8 mouse cellular contexts compared by ENCODE assay signal in the genomic region with DNA sequence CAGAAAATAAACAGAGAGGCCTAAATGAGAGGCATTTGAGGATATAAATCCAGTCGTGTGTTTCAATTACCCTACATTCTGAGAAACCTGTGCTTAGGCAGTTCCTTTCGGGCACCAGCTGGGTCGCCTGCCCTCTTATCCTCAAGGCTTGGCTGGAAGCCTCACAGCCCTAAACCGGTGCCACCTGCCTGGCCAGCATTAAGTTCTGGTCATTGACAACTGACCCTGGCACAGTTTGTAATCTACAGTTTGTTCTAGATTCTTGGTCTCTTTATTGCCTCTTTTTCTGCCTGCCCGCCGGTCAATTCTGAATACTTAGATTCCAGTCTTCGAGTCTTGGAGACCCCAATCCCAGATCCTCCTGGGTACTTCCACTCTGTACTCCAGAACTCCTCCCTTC. TPM values are rescaled to one million over a fixed set of nuclear protein-coding genes. Genes with fewer than 3 reads are reported as not detected.
DNase-seq lines count a peak whose midpoint lies in the region; ATAC-seq and TF ChIP-seq lines count a peak whose summit lies in the region.

No protein-coding gene starts in this region.

- H3K27me3 ChIP-seq in forebrain, postnatal 0 days (ENCODE audit: insufficient read depth, low read length) = no peaks in the 10 kb centered on the region
- H3K27me3 ChIP-seq in neural tube, embryonic 13.5 days = no peaks in the 10 kb centered on the region

- H3K4me2 ChIP-seq in forebrain, postnatal 0 days (ENCODE audit: low read depth) = peak overlapping the region; percentile 85
- H3K4me2 ChIP-seq in neural tube, embryonic 13.5 days = peak overlapping the region; percentile 84

- H3K4me3 ChIP-seq in forebrain, postnatal 0 days (ENCODE audit: low read depth, low read length) = peak overlapping the region; percentile 87
- peak overlapping the region; percentile 72 for H3K4me3 ChIP-seq in neural tube, embryonic 13.5 days

- H3K27ac ChIP-seq in forebrain, postnatal 0 days (ENCODE audit: low read depth, low read length) = no peak overlapping the region
- peak overlapping the region; percentile 86 for H3K27ac ChIP-seq in neural tube, embryonic 13.5 days (replicated peaks)

- H3K4me1 ChIP-seq in forebrain, postnatal 0 days (ENCODE audit: insufficient read depth) = peaks cover 7% of the 10 kb centered on the region; the same call in 1 of the 2 replicates
- peaks cover 18% of the 10 kb centered on the region for H3K4me1 ChIP-seq in neural tube, embryonic 13.5 days (replicated peaks)

- no peak for ATAC-seq in forebrain, postnatal 0 days
- ATAC-seq in neural tube, embryonic 13.5 days (ENCODE audit: low read depth) = no peak; the same call in 1 of the 2 replicates

- TF ChIP-seq CTCF in forebrain, postnatal 0 days (IDR thresholded peaks at IDR 0.05; ENCODE audit: low read depth) = no peak

- H3K36me3 ChIP-seq in forebrain, postnatal 0 days (ENCODE audit: insufficient read depth) = 0 out of 2 replicates have a peak, but pooled peaks cover 1% of the 10 kb centered on the region
- H3K36me3 ChIP-seq in neural tube, embryonic 13.5 days = no peaks in the 10 kb centered on the region

- no peaks in the 10 kb centered on the region for H3K9me3 ChIP-seq in forebrain, postnatal 0 days (ENCODE audit: low read length)
- no peaks in the 10 kb centered on the region for H3K9me3 ChIP-seq in neural tube, embryonic 13.5 days

- peak; percentile 61 for DNase-seq in cerebellum, adult 9-11 months
- DNase-seq in cerebellum, adult 9-10 months = no peak
- DNase-seq in 416B (ENCODE audit: low read depth) = peak; percentile 20
- DNase-seq in forebrain, postnatal 0 days = peak; percentile 6
- DNase-seq in kidney, postnatal 4 days = peak; percentile 36 to 57
- DNase-seq in right cerebral cortex, adult 2 months (ENCODE audit: low spot score in 2 of 2) = no peak
- no peak for DNase-seq in adrenal gland, postnatal 36 days

- H3K9ac ChIP-seq in forebrain, postnatal 0 days = peak overlapping the region; percentile 87
- H3K9ac ChIP-seq in neural tube, embryonic 13.5 days = peak overlapping the region; percentile 84

- 15% methylated on average over 7 of the region's 7 CpGs for WGBS in forebrain, postnatal 0 days
- WGBS in neural tube, embryonic 13.5 days = 13% methylated on average over 7 of the region's 7 CpGs

RNA-seq across cellular contexts. Expression of a gene that starts 10.7 kb away (rescaled TPM):
- total RNA-seq in forebrain, postnatal 0 days (2014; rRNA removed) = 22.4 and 31.5 TPM in 2 replicates
- 20.7 and 22.0 TPM in 2 replicates for polyA plus RNA-seq in forebrain, postnatal 0 days (2015; fragmentation: Nextera tagmentation; extraction: Ambion mirVana)
- polyA plus RNA-seq in neural tube, embryonic 13.5 days (2015; fragmentation: Nextera tagmentation; extraction: Ambion mirVana) = 14.3 and 14.7 TPM in 2 replicates
- total RNA-seq in adrenal gland, postnatal 36 days (2021) = 10 to 100 TPM; 12.8 to 14.9 TPM

RNA-seq across cellular contexts. Expression of a gene that starts 19.6 kb away (rescaled TPM):
- total RNA-seq in forebrain, postnatal 0 days (2014; rRNA removed) = 90.5 and 94.5 TPM in 2 replicates
- 66.5 and 67.5 TPM in 2 replicates for polyA plus RNA-seq in forebrain, postnatal 0 days (2015; fragmentation: Nextera tagmentation; extraction: Ambion mirVana)
- polyA plus RNA-seq in neural tube, embryonic 13.5 days (2015; fragmentation: Nextera tagmentation; extraction: Ambion mirVana) = 72.2 and 74.6 TPM in 2 replicates
- 10 to 100 TPM; 74.7 to 76.3 TPM for total RNA-seq in adrenal gland, postnatal 36 days (2021)

RNA-seq across cellular contexts. Expression of a gene that starts 27.6 kb away (rescaled TPM):
- 16.5 and 24.1 TPM in 2 replicates for total RNA-seq in forebrain, postnatal 0 days (2014; rRNA removed)
- 41.3 and 48.9 TPM in 2 replicates for polyA plus RNA-seq in forebrain, postnatal 0 days (2015; fragmentation: Nextera tagmentation; extraction: Ambion mirVana)
- 42.5 and 51.4 TPM in 2 replicates for polyA plus RNA-seq in neural tube, embryonic 13.5 days (2015; fragmentation: Nextera tagmentation; extraction: Ambion mirVana)
- total RNA-seq in adrenal gland, postnatal 36 days (2021) = 10 to 100 TPM; 13.0 to 18.9 TPM

RNA-seq across cellular contexts. Expression of a gene that starts 46.9 kb away (rescaled TPM):
- 8.2 and 14.7 TPM in 2 replicates for total RNA-seq in forebrain, postnatal 0 days (2014; rRNA removed)
- 19.3 and 22.1 TPM in 2 replicates for polyA plus RNA-seq in forebrain, postnatal 0 days (2015; fragmentation: Nextera tagmentation; extraction: Ambion mirVana)
- 28.4 and 31.5 TPM in 2 replicates for polyA plus RNA-seq in neural tube, embryonic 13.5 days (2015; fragmentation: Nextera tagmentation; extraction: Ambion mirVana)
- total RNA-seq in adrenal gland, postnatal 36 days (2021) = 10 to 100 TPM; 96.0 to 97.8 TPM

RNA-seq across cellular contexts. Expression of a gene that starts 47.5 kb away (rescaled TPM):
- 2.1 and 4.3 TPM in 2 replicates for total RNA-seq in forebrain, postnatal 0 days (2014; rRNA removed)
- polyA plus RNA-seq in forebrain, postnatal 0 days (2015; fragmentation: Nextera tagmentation; extraction: Ambion mirVana) = 2.2 and 2.9 TPM in 2 replicates
- 3.2 and 4.0 TPM in 2 replicates for polyA plus RNA-seq in neural tube, embryonic 13.5 days (2015; fragmentation: Nextera tagmentation; extraction: Ambion mirVana)
- total RNA-seq in adrenal gland, postnatal 36 days (2021) = not detected

Comparison
In these comparisons a context has a peak if more than half of its experiments do, and no peak if none do; other contexts are left out.
1. DNase-seq: peak in cerebellum, adult 9-11 months (single experiment), 416B (single experiment), forebrain, postnatal 0 days (single experiment) and kidney, postnatal 4 days (2 of 2); none in cerebellum, adult 9-10 months (single experiment), right cerebral cortex, adult 2 months (0 of 2) and adrenal gland, postnatal 36 days (0 of 2).